Mouse (Mus musculus) MEL (cell line): ENCODE data around the gene Il6st.

ENCODE experiments used
- CTCF ChIP-seq, 3 experiments: IDR thresholded peaks in 2 of 3; conservative IDR thresholded peaks in 1 of 3; 2 replicates each; pipeline ENCODE4 v1.5.1; 2011 to 2012; ENCODE audit warnings: low read length in 3 of 3, low read depth in 2 of 3, mild to moderate bottlenecking in 2 of 3, improper control_type of control experiment in 1 of 3, inconsistent platforms in 1 of 3, mixed read lengths in 1 of 3, moderate library complexity in 1 of 3; ENCODE audit not compliant: control insufficient read depth in 1 of 3, insufficient read depth in 1 of 3, poor library complexity in 1 of 3, severe bottlenecking in 1 of 3
- EP300 ChIP-seq, 2 experiments: IDR thresholded peaks; 2 replicates each; pipeline ENCODE4 v1.6.1; 2011; ENCODE audit warnings: improper control_type of control experiment in 2 of 2, low read length in 2 of 2, low read depth in 1 of 2, mild to moderate bottlenecking in 1 of 2
- ETS1 ChIP-seq: IDR thresholded peaks from 2 replicates; pipeline ENCODE4 v1.6.1; 2012; ENCODE audit warnings: low read depth, mild to moderate bottlenecking, inconsistent platforms, low read length, improper control_type of control experiment, moderate library complexity
- GATA1 ChIP-seq: IDR thresholded peaks from 2 replicates; pipeline ENCODE4 v1.6.1; 2011; ENCODE audit warnings: low read depth, low read length, improper control_type of control experiment
- POLR2A ChIP-seq, 2 experiments: IDR thresholded peaks; 2 replicates each; pipeline ENCODE4 v1.6.1; 2011 to 2012; ENCODE audit warnings: low read length in 2 of 2, mild to moderate bottlenecking in 2 of 2, control low read depth in 1 of 2, improper control_type of control experiment in 1 of 2, low read depth in 1 of 2, moderate library complexity in 1 of 2; ENCODE audit not compliant: control insufficient read depth in 1 of 2, insufficient read depth in 1 of 2, poor library complexity in 1 of 2
- RCOR1 ChIP-seq: IDR thresholded peaks from 2 replicates; pipeline ENCODE4 v1.6.1; 2012; ENCODE audit warnings: low read depth, mild to moderate bottlenecking, inconsistent platforms, low read length, improper control_type of control experiment
- TAL1 ChIP-seq: IDR thresholded peaks from 2 replicates; pipeline ENCODE4 v1.6.1; 2012; ENCODE audit warnings: mild to moderate bottlenecking, inconsistent platforms, low read length, moderate library complexity, mixed read lengths
- USF1 ChIP-seq: IDR thresholded peaks from 2 replicates; pipeline ENCODE4 v1.6.1; 2014; ENCODE audit warnings: low read depth, mild to moderate bottlenecking, inconsistent platforms, low read length, improper control_type of control experiment, moderate library complexity
- ZC3H11A ChIP-seq: IDR thresholded peaks from 2 replicates; pipeline ENCODE4 v1.6.1; 2012; ENCODE audit warnings: low read depth, mild to moderate bottlenecking, inconsistent platforms, low read length, improper control_type of control experiment
- ZKSCAN1 ChIP-seq: IDR thresholded peaks from 2 replicates; pipeline ENCODE4 v1.6.1; 2012; ENCODE audit warnings: low read depth, mild to moderate bottlenecking, inconsistent platforms, low read length, improper control_type of control experiment, moderate library complexity

- TF ChIP-seq CTCF (IDR thresholded peaks at IDR 0.05 in 2 of 3, conservative IDR thresholded peaks at IDR 0.05 in 1 of 3; ENCODE audit: control insufficient read depth in 1 of 3, insufficient read depth in 1 of 3, low read depth in 2 of 3, low read length in 3 of 3, poor library complexity in 1 of 3, severe bottlenecking in 1 of 3) (no peak), USF1 (no peak), RCOR1 (no peak), POLR2A (IDR thresholded peaks at IDR 0.05; ENCODE audit: control insufficient read depth in 1 of 2, insufficient read depth in 1 of 2, low read depth in 1 of 2, low read length in 2 of 2, poor library complexity in 1 of 2) (no peak), GATA1 (no peak), EP300 (IDR thresholded peaks at IDR 0.05; ENCODE audit: low read depth in 1 of 2, low read length in 2 of 2) (no peak), TAL1 (no peak), ETS1 (no peak), ZKSCAN1 (no peak), ZC3H11A (no peak)
Observed at GRCm38 (mm10) chr13:112491636-112492284, 27.9 kb downstream of the Il6st start.
